9 mouse cellular contexts compared by ENCODE assay signal in the genomic region with DNA sequence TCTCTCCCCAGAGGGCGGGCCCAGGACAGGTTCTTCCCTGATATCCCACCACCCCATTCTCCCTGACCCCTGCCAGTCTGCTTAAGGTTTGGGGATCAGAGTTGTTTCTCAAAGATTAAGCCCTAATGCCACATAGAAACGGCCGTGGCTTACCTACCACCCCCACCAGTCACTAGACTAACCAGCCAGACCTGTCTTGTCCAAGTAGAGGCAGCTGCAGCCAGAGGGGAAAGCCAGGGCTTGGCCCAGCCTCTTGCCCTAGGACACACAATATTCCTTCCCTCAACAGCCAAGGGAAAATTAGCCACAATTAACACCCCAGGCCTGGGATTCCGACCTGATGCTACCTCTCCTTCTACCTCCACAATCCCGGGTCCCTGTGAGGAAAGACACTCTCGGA. TPM values are rescaled to one million over a fixed set of nuclear protein-coding genes. Genes with fewer than 3 reads are reported as not detected.
A peak's percentile ranks its signal among the peaks of the same experiment; 100 is the strongest.
DNase-seq lines count a peak whose midpoint lies in the region; ATAC-seq and TF ChIP-seq lines count a peak whose summit lies in the region.
"Had no signal": no experiment of that assay in that cellular context is flagged by ENCODE, and none has a peak within 500 bp of the region (broad histone marks: within the 10 kb centered on the region; RNA-seq: fewer than 3 reads in every experiment).

No protein-coding gene starts in this region.

- no peak for TF ChIP-seq CTCF in ES-Bruce4 (IDR thresholded peaks at IDR 0.05; ENCODE audit: low read depth, low read length)

- H3K9ac ChIP-seq in ES-Bruce4 (ENCODE audit: low read depth, poor library complexity, severe bottlenecking), result peak overlapping the region; percentile 62
- H3K9ac ChIP-seq in lung, embryonic 15.5 days, result peak overlapping the region; percentile 59

- no peaks in the 10 kb centered on the region for H3K27me3 ChIP-seq in heart, embryonic 10.5 days (ENCODE audit: insufficient read depth, poor library complexity, severe bottlenecking)
- H3K27me3 ChIP-seq in ES-Bruce4 (ENCODE audit: control insufficient read depth, insufficient read depth, low read length, poor library complexity, severe bottlenecking), result peaks cover 14% of the 10 kb centered on the region
- no peaks in the 10 kb centered on the region for H3K27me3 ChIP-seq in lung, embryonic 15.5 days
- H3K27me3 ChIP-seq: Patski had no signal

- peak overlapping the region; percentile 99 for H3K4me3 ChIP-seq in heart, embryonic 10.5 days
- peak overlapping the region; percentile 46 for H3K4me3 ChIP-seq in ES-Bruce4 (ENCODE audit: low read depth, low read length)
- peak overlapping the region; percentile 87 for H3K4me3 ChIP-seq in lung, embryonic 15.5 days

- 31% methylated on average over 6 of the region's 6 CpGs for WGBS in heart, embryonic 10.5 days
- WGBS in lung, embryonic 15.5 days, result 18% methylated on average over 6 of the region's 6 CpGs

- H3K36me3 ChIP-seq in heart, embryonic 10.5 days, result peaks cover 32% of the 10 kb centered on the region
- no peaks in the 10 kb centered on the region for H3K36me3 ChIP-seq in ES-Bruce4 (ENCODE audit: control insufficient read depth, insufficient read depth, low read length, poor library complexity, severe bottlenecking)
- H3K36me3 ChIP-seq in lung, embryonic 15.5 days, result peaks cover 35% of the 10 kb centered on the region

- no peak for DNase-seq in heart, embryonic 10.5 days (ENCODE audit: low spot score)
- no peak for DNase-seq in heart, adult 9 months (ENCODE audit: low spot score in 2 of 2)
- peak; percentile 71 for DNase-seq in gonadal fat pad, adult 2 months (ENCODE audit: low read depth)
- DNase-seq in urinary bladder, postnatal 25 days (ENCODE audit: low spot score), result peak; percentile 49
- no peak for DNase-seq in cerebellum, adult 8-10 months
- no peak for DNase-seq in thymus, adult 18-20 months

- peaks cover 44% of the 10 kb centered on the region for H3K4me1 ChIP-seq in heart, embryonic 10.5 days
- peaks cover 4% of the 10 kb centered on the region for H3K4me1 ChIP-seq in ES-Bruce4 (ENCODE audit: control insufficient read depth, insufficient read depth, low read length)
- H3K4me1 ChIP-seq in lung, embryonic 15.5 days, result peaks cover 51% of the 10 kb centered on the region

- no peaks in the 10 kb centered on the region for H3K9me3 ChIP-seq in heart, embryonic 10.5 days
- H3K9me3 ChIP-seq in ES-Bruce4 (replicated peaks; ENCODE audit: control insufficient read depth, insufficient read depth, low read length, poor library complexity, severe bottlenecking), result no peaks in the 10 kb centered on the region
- no peaks in the 10 kb centered on the region for H3K9me3 ChIP-seq in lung, embryonic 15.5 days

- TF ChIP-seq EP300 in ES-Bruce4 (IDR thresholded peaks at IDR 0.05; ENCODE audit: insufficient read depth, low read depth, low read length), result no peak

- ATAC-seq in lung, embryonic 15.5 days (ENCODE audit: borderline replicate concordance, extremely low read depth, low FRiP score, low TSS enrichment), result no peak

- H3K4me2 ChIP-seq in lung, embryonic 15.5 days, result peak overlapping the region; percentile 83

- H3K27ac ChIP-seq in heart, embryonic 10.5 days, result peak overlapping the region; percentile 100
- H3K27ac ChIP-seq in ES-Bruce4 (ENCODE audit: insufficient read depth, low read length), result no peak overlapping the region
- peak overlapping the region; percentile 100 for H3K27ac ChIP-seq in lung, embryonic 15.5 days

- TF ChIP-seq POLR2A in ES-Bruce4 (IDR thresholded peaks at IDR 0.05; ENCODE audit: insufficient read depth, low read length), result no peak

RNA-seq across cellular contexts. Expression of a gene that starts 3.5 kb away (rescaled TPM):
- polyA plus RNA-seq in heart, embryonic 10.5 days (2016; fragmentation: Nextera tagmentation; extraction: Ambion mirVana), result 15.8 and 26.5 TPM in 2 replicates
- polyA plus RNA-seq in ES-Bruce4 (2011; ENCODE audit: insufficient read depth, insufficient read length, low read depth, missing spikeins), result 21.9 and 25.7 TPM in 2 replicates
- polyA plus RNA-seq in gonadal fat pad, adult 2 months (2012; rRNA removed), result 66.3 and 80.2 TPM in 2 replicates
- 56.7 and 59.4 TPM in 2 replicates for polyA plus RNA-seq in lung, embryonic 15.5 days (2015; fragmentation: Nextera tagmentation; extraction: Ambion mirVana)

RNA-seq across cellular contexts. Expression of a gene that starts 25.5 kb away (rescaled TPM):
- polyA plus RNA-seq in heart, embryonic 10.5 days (2016; fragmentation: Nextera tagmentation; extraction: Ambion mirVana), result 6.4 and 9.8 TPM in 2 replicates
- polyA plus RNA-seq in ES-Bruce4 (2011; ENCODE audit: insufficient read depth, insufficient read length, low read depth, missing spikeins), result 1.7 and 3.3 TPM in 2 replicates
- polyA plus RNA-seq in gonadal fat pad, adult 2 months (2012; rRNA removed), result 0.66 and 1.5 TPM in 2 replicates
- 12.0 and 14.8 TPM in 2 replicates for polyA plus RNA-seq in lung, embryonic 15.5 days (2015; fragmentation: Nextera tagmentation; extraction: Ambion mirVana)

RNA-seq across cellular contexts. Expression of a gene that starts 29.6 kb away (rescaled TPM):
- polyA plus RNA-seq in heart, embryonic 10.5 days (2016; fragmentation: Nextera tagmentation; extraction: Ambion mirVana), result 158 and 165 TPM in 2 replicates
- polyA plus RNA-seq in ES-Bruce4 (2011; ENCODE audit: insufficient read depth, insufficient read length, low read depth, missing spikeins), result 77.9 and 94.0 TPM in 2 replicates
- polyA plus RNA-seq in gonadal fat pad, adult 2 months (2012; rRNA removed), result 195 and 269 TPM in 2 replicates
- 151 and 168 TPM in 2 replicates for polyA plus RNA-seq in lung, embryonic 15.5 days (2015; fragmentation: Nextera tagmentation; extraction: Ambion mirVana)

RNA-seq across cellular contexts. Expression of a gene that starts 29.7 kb away (rescaled TPM):
- polyA plus RNA-seq in heart, embryonic 10.5 days (2016; fragmentation: Nextera tagmentation; extraction: Ambion mirVana), result 27.4 and 31.8 TPM in 2 replicates
- 21.1 and 21.5 TPM in 2 replicates for polyA plus RNA-seq in ES-Bruce4 (2011; ENCODE audit: insufficient read depth, insufficient read length, low read depth, missing spikeins)
- 31.8 and 36.2 TPM in 2 replicates for polyA plus RNA-seq in gonadal fat pad, adult 2 months (2012; rRNA removed)
- 28.4 and 31.5 TPM in 2 replicates for polyA plus RNA-seq in lung, embryonic 15.5 days (2015; fragmentation: Nextera tagmentation; extraction: Ambion mirVana)

RNA-seq across cellular contexts. Expression of a gene that starts 32.3 kb away (rescaled TPM):
- polyA plus RNA-seq in heart, embryonic 10.5 days (2016; fragmentation: Nextera tagmentation; extraction: Ambion mirVana), result 38.9 and 52.5 TPM in 2 replicates
- 15.7 and 16.6 TPM in 2 replicates for polyA plus RNA-seq in ES-Bruce4 (2011; ENCODE audit: insufficient read depth, insufficient read length, low read depth, missing spikeins)
- 26.1 and 39.5 TPM in 2 replicates for polyA plus RNA-seq in gonadal fat pad, adult 2 months (2012; rRNA removed)
- polyA plus RNA-seq in lung, embryonic 15.5 days (2015; fragmentation: Nextera tagmentation; extraction: Ambion mirVana), result 46.7 and 49.8 TPM in 2 replicates

Comparison
In these comparisons a context has a peak if more than half of its experiments do, and no peak if none do; other contexts are left out.
1. DNase-seq: peak in gonadal fat pad, adult 2 months (single experiment) and urinary bladder, postnatal 25 days (single experiment); none in heart, embryonic 10.5 days (single experiment), heart, adult 9 months (0 of 2), cerebellum, adult 8-10 months (single experiment) and thymus, adult 18-20 months (0 of 2).
2. H3K4me3 ChIP-seq: peak in every context shown above with its lines; median percentile 99 in heart, embryonic 10.5 days; 87 in lung, embryonic 15.5 days; 46 in ES-Bruce4.